Mouse (Mus musculus) hematopoietic multipotent progenitor cell, adult 10-12 weeks (in vitro differentiated cells): ENCODE measurements around the gene Hist1h1e. TPM values are rescaled to one million over a fixed set of nuclear protein-coding genes. Genes with fewer than 3 reads are reported as not detected.

ENCODE experiments used
- polyA plus RNA-seq: library from polyadenylated mRNA; stranded (reverse); fragments of >175 nt; gene quantifications from 2 replicates; pipeline ENCODE4 v1.2.3, GENCODE M21; 2012; ENCODE audit warnings: low replicate concordance

Hist1h1e gene
- polyA plus RNA-seq: 5.6 and 11.8 TPM in 2 replicates

GRCm38 (mm10) chr13:23622175-23622671, at the start of gene Hist1h1e:
Gene Hist1h1e, minus strand, starts transcription at chr13:23622558.

GRCm38 (mm10) chr13:23620733-23621531, 1.4 kb downstream of the Hist1h1e start, which contains the start of gene Hist1h2be:
Gene Hist1h2be, minus strand, starts transcription at chr13:23621124.

GRCm38 (mm10) chr13:23581408-23582218, 40.7 kb downstream of the Hist1h1e start, which contains the start of gene Hist1h4d:
Gene Hist1h4d, plus strand, starts transcription at chr13:23581598.

GRCm38 (mm10) chr13:23575271-23575851, 47.0 kb downstream of the Hist1h1e start, which contains the start of gene Hist1h3d:
Gene Hist1h3d, plus strand, starts transcription at chr13:23575763.

GRCm38 (mm10) chr13:23573898-23574524, 48.3 kb downstream of the Hist1h1e start, which contains the start of the genes Hist1h2bf and Hist1h2ad:
Gene Hist1h2bf, minus strand, starts transcription at chr13:23574196.
Gene Hist1h2ad, plus strand, starts transcription at chr13:23574381.

GRCm38 (mm10) chr13:23571022-23571503, 51.3 kb downstream of the Hist1h1e start, which contains the start of the genes Hist1h2ae and Hist1h2bg:
Gene Hist1h2ae, minus strand, starts transcription at chr13:23571220.
Gene Hist1h2bg, plus strand, starts transcription at chr13:23571396.

Other genes with a start within 250 kb of the Hist1h1e start
- 4.2 and 5.2 TPM in 2 replicates for gene Abt1, start 198.7 kb downstream of the Hist1h1e start, polyA plus RNA-seq
- 0.04 TPM in 1 of 2 replicates, not detected in the other for gene Btn1a1, start 156.7 kb downstream of the Hist1h1e start, polyA plus RNA-seq
- not detected in 2 replicates for gene Btn2a2, start 133.7 kb downstream of the Hist1h1e start, polyA plus RNA-seq
- gene Hist1h4h, start 91.5 kb downstream of the Hist1h1e start, polyA plus RNA-seq: 10.6 and 15.4 TPM in 2 replicates
- gene Hist1h2af, start 88.7 kb downstream of the Hist1h1e start, polyA plus RNA-seq: 44.2 and 69.4 TPM in 2 replicates
- gene Hist1h3g, start 87.1 kb downstream of the Hist1h1e start, polyA plus RNA-seq: 1.6 and 7.3 TPM in 2 replicates
- gene Hist1h2bh, start 79.2 kb downstream of the Hist1h1e start, polyA plus RNA-seq: 0.36 and 0.54 TPM in 2 replicates
- gene Hist1h3f, start 78.5 kb downstream of the Hist1h1e start, polyA plus RNA-seq: 2.4 and 2.8 TPM in 2 replicates
- 3.8 and 7.2 TPM in 2 replicates for gene Hist1h4f, start 70.9 kb downstream of the Hist1h1e start, polyA plus RNA-seq
- 0.55 and 0.68 TPM in 2 replicates for gene Hist1h1d, start 69.3 kb downstream of the Hist1h1e start, polyA plus RNA-seq
- gene Hist1h3e, start 60.2 kb downstream of the Hist1h1e start, polyA plus RNA-seq: 3.2 and 3.6 TPM in 2 replicates
- gene Hist1h2ae, start 51.3 kb downstream of the Hist1h1e start, polyA plus RNA-seq: 4.8 and 7.7 TPM in 2 replicates
- 4.5 and 23.6 TPM in 2 replicates for gene Hist1h2bg, start 51.2 kb downstream of the Hist1h1e start, polyA plus RNA-seq
- gene Hist1h2bf, start 48.4 kb downstream of the Hist1h1e start, polyA plus RNA-seq: 2.0 and 4.0 TPM in 2 replicates
- gene Hist1h2ad, start 48.2 kb downstream of the Hist1h1e start, polyA plus RNA-seq: 2.4 and 2.6 TPM in 2 replicates
- gene Hist1h3d, start 46.8 kb downstream of the Hist1h1e start, polyA plus RNA-seq: 0.33 and 1.7 TPM in 2 replicates
- gene Hist1h4d, start 41.0 kb downstream of the Hist1h1e start, polyA plus RNA-seq: 12.3 and 12.6 TPM in 2 replicates
- gene Hist1h2be, start 1.4 kb downstream of the Hist1h1e start, polyA plus RNA-seq: 1.4 and 1.7 TPM in 2 replicates
- gene Hist1h2ac, start 61.4 kb upstream of the Hist1h1e start, polyA plus RNA-seq: 0.80 and 1.2 TPM in 2 replicates
- gene Hist1h2bc, start 61.6 kb upstream of the Hist1h1e start, polyA plus RNA-seq: 10.2 and 11.3 TPM in 2 replicates
- not detected in 2 replicates for gene Hist1h1t, start 73.3 kb upstream of the Hist1h1e start, polyA plus RNA-seq
- 2.4 and 2.5 TPM in 2 replicates for gene Hist1h4c, start 75.9 kb upstream of the Hist1h1e start, polyA plus RNA-seq
- 12.7 and 34.4 TPM in 2 replicates for gene Hfe, start 88.3 kb upstream of the Hist1h1e start, polyA plus RNA-seq
- 26.1 and 77.9 TPM in 2 replicates for gene Hist1h1c, start 116.2 kb upstream of the Hist1h1e start, polyA plus RNA-seq
- 0.55 and 4.8 TPM in 2 replicates for gene Hist1h3c, start 123.0 kb upstream of the Hist1h1e start, polyA plus RNA-seq
- gene Hist1h2bb, start 124.2 kb upstream of the Hist1h1e start, polyA plus RNA-seq: 3.5 and 6.0 TPM in 2 replicates
- gene Hist1h2ab, start 128.6 kb upstream of the Hist1h1e start, polyA plus RNA-seq: 4.8 and 6.2 TPM in 2 replicates
- 4.0 TPM in 1 of 2 replicates, not detected in the other for gene Hist1h3b, start 129.7 kb upstream of the Hist1h1e start, polyA plus RNA-seq
- gene Hist1h4b, start 134.5 kb upstream of the Hist1h1e start, polyA plus RNA-seq: 4.4 and 10.3 TPM in 2 replicates
- gene Hist1h4a, start 138.7 kb upstream of the Hist1h1e start, polyA plus RNA-seq: 5.9 and 9.4 TPM in 2 replicates
- gene Hist1h3a, start 139.8 kb upstream of the Hist1h1e start, polyA plus RNA-seq: 1.4 and 5.7 TPM in 2 replicates
- gene Hist1h1a, start 141.1 kb upstream of the Hist1h1e start, polyA plus RNA-seq: 0.40 and 0.81 TPM in 2 replicates
- gene Trim38, start 147.4 kb upstream of the Hist1h1e start, polyA plus RNA-seq: not detected in 2 replicates
- gene Slc17a2, start 184.4 kb upstream of the Hist1h1e start, polyA plus RNA-seq: not detected in 2 replicates
- gene Slc17a3, start 216.9 kb upstream of the Hist1h1e start, polyA plus RNA-seq: not detected in 2 replicates
- gene Slc17a1, start 245.2 kb upstream of the Hist1h1e start, polyA plus RNA-seq: not detected in 2 replicates